Mouse (Mus musculus): ENCODE results near the gene Fzr1.

Gene Fzr1

GRCm38 (mm10) chr10:81328386-81328785 is 49.9 kb downstream of the Fzr1 start, which contains the start of gene Tbxa2r:
Gene Tbxa2r (plus strand): TSS chr10:81328731.
- no peak for DNase-seq (ENCODE audit: low spot score)

GRCm38 (mm10) chr10:81327959-81328358 is 50.4 kb downstream of the Fzr1 start:
- no peak for DNase-seq (ENCODE audit: low spot score)

- no peak for DNase-seq (ENCODE audit: low spot score)
Observed at GRCm38 (mm10) chr10:81326858-81327257, 51.5 kb downstream of the Fzr1 start.

GRCm38 (mm10) chr10:81325781-81326180 is 52.5 kb downstream of the Fzr1 start:
- DNase-seq (ENCODE audit: low spot score), result no peak

- no peak for DNase-seq (ENCODE audit: low spot score)
Observed at GRCm38 (mm10) chr10:81325176-81325575, 53.1 kb downstream of the Fzr1 start.

- peak; percentile 43 for DNase-seq (ENCODE audit: low spot score)
Observed at GRCm38 (mm10) chr10:81323791-81324530, 54.4 kb downstream of the Fzr1 start.

GRCm38 (mm10) chr10:81323141-81323775 is 55.1 kb downstream of the Fzr1 start:
- peak; percentile 86 for DNase-seq (ENCODE audit: low spot score)

- DNase-seq (ENCODE audit: low spot score), result peak; percentile 63
Observed at GRCm38 (mm10) chr10:81322444-81322843, 55.9 kb downstream of the Fzr1 start.

- peak; percentile 82 for DNase-seq (ENCODE audit: low spot score)
Observed at GRCm38 (mm10) chr10:81321436-81321835, 56.9 kb downstream of the Fzr1 start.

GRCm38 (mm10) chr10:81320550-81321347 is 57.6 kb downstream of the Fzr1 start, which contains the start of gene Cactin:
Gene Cactin (plus strand): TSS chr10:81321103.
- DNase-seq (ENCODE audit: low spot score), result peak; percentile 100

- DNase-seq (ENCODE audit: low spot score), result peak; percentile 98
Observed at GRCm38 (mm10) chr10:81319741-81320549, 58.4 kb downstream of the Fzr1 start.

GRCm38 (mm10) chr10:81319330-81319699 is 59.0 kb downstream of the Fzr1 start:
- peak; percentile 67 for DNase-seq (ENCODE audit: low spot score)

GRCm38 (mm10) chr10:81318589-81319329 is 59.6 kb downstream of the Fzr1 start:
- peak; percentile 75 for DNase-seq (ENCODE audit: low spot score)

GRCm38 (mm10) chr10:81317273-81317672 is 61.0 kb downstream of the Fzr1 start:
- DNase-seq (ENCODE audit: low spot score), result no peak

GRCm38 (mm10) chr10:81316338-81317060 is 61.8 kb downstream of the Fzr1 start:
- peak; percentile 56 for DNase-seq (ENCODE audit: low spot score)
